Mouse (Mus musculus) heart, embryonic 12.5 days (tissue): ENCODE data around the gene Impdh2. TPM values are rescaled to one million over a fixed set of nuclear protein-coding genes. Genes with fewer than 3 reads are reported as not detected.

Experiments
- ATAC-seq: fragments of 200-750 bp; cut with Nextera tagmentation; 2 replicates; pipeline ENCODE4 v1.8.0; 2017; ENCODE audit warnings: moderate TSS enrichment, moderate library complexity; ENCODE audit not compliant: insufficient number of reproducible peaks, low FRiP score
- H3K27ac ChIP-seq: fragments of 300-500 bp; sonication (generic); 2 replicates; pipeline ENCODE4 v1.5.1; 2016; ENCODE audit warnings: mild to moderate bottlenecking, moderate library complexity; ENCODE audit not compliant: poor library complexity, severe bottlenecking
- H3K27me3 ChIP-seq: fragments of 300-500 bp; sonication (generic); replicated peaks from 2 replicates; pipeline ENCODE4 v1.6.1; 2016; ENCODE audit warnings: mild to moderate bottlenecking, moderate library complexity
- H3K36me3 ChIP-seq: fragments of 300-500 bp; sonication (generic); 2 replicates; pipeline ENCODE4 v1.6.1; 2016; ENCODE audit warnings: mild to moderate bottlenecking, moderate library complexity
- H3K4me1 ChIP-seq: fragments of 300-500 bp; sonication (generic); replicated peaks from 2 replicates; pipeline ENCODE4 v1.6.1; 2016; ENCODE audit warnings: mild to moderate bottlenecking
- H3K4me2 ChIP-seq: fragments of 300-500 bp; sonication (generic); 2 replicates; pipeline ENCODE4 v1.6.1; 2016; ENCODE audit warnings: mild to moderate bottlenecking, moderate library complexity
- H3K4me3 ChIP-seq: fragments of 300-500 bp; sonication (generic); 2 replicates; pipeline ENCODE4 v1.5.1; 2016; ENCODE audit warnings: mild to moderate bottlenecking
- H3K9ac ChIP-seq: fragments of 300-500 bp; sonication (generic); 2 replicates; pipeline ENCODE4 v1.6.1; 2016; ENCODE audit warnings: mild to moderate bottlenecking, moderate library complexity
- H3K9me3 ChIP-seq: fragments of 300-500 bp; sonication (generic); replicated peaks from 2 replicates; pipeline ENCODE4 v1.6.1; 2016; ENCODE audit warnings: mild to moderate bottlenecking, moderate library complexity
- WGBS: fragments of 180-500 bp; shearing (Covaris S2); methylation state at CpG from one replicate; pipeline ENCODE4 v1.1.7; 2016; 5-methylcytosine and 5-hydroxymethylcytosine counted together
- microRNA counts: library from miRNA; unstranded; fragments of <30 nt; microRNA quantifications from one replicate; lab custom pipeline; 2017
- microRNA-seq: library from miRNA; unstranded; fragments of <30 nt; microRNA quantifications from one replicate; pipeline ENCODE4, GENCODE M21; 2017
- polyA plus RNA-seq: library from polyadenylated mRNA; unstranded; fragments of >200 nt; fragmentation: Nextera tagmentation; extraction: Ambion mirVana; gene quantifications from 2 replicates; pipeline ENCODE4 v1.2.1, GENCODE M21; 2016

Gene Impdh2
- polyA plus RNA-seq, 1 experiment from 2014 or later, result 105 TPM

DNA sequence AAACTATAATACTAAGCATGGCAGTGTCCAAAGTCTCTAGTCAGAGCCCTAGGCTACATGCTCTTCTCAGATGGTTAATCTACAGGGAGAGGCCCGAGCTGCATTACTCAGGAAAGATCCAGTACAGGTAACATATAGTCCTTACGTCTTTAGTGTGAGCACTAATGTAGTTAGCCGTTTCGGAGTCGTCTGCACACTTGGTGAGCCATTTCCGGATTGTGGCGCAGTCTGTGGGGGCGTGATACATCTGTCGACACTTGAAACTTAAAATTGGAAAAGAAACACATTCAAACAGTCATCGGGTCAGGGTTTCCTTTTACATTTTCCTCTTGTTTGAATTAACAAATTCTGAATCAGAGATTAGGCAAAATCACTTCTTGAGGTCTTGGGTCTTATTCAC, 51.4 kb downstream of the Impdh2 start:
- Histone ChIP-seq H3K4me2 (no peak overlapping the region), H3K27ac (no peak overlapping the region), H3K9me3 (no peaks in the 10 kb centered on the region), H3K9ac (no peak overlapping the region), H3K4me3 (no peak overlapping the region), H3K36me3 (peaks cover 86% of the 10 kb centered on the region), H3K27me3 (no peaks in the 10 kb centered on the region), H3K4me1 (peaks cover 8% of the 10 kb centered on the region)
- 88% methylated on average over 10 of the region's 10 CpGs for WGBS
- ATAC-seq, result no peak

MicroRNAs encoded within 50 kb of the gene (microRNA counts, 519-probe panel; counts per million panel counts)
- 5,124 counts per million, percentile 57 among the panel's probes with 10 or more counts for microRNA mmu-miR-191 (lab: Ali Mortazavi, UCI)
- microRNA mmu-miR-425 (lab: Ali Mortazavi, UCI), result 4,984 counts per million, percentile 55 among the panel's probes with 10 or more counts

Small RNA genes lying within 50 kb of the gene (microRNA-seq; reads per million reads assigned to microRNA genes)
- not detected for gene Gm24083
- gene Mir191, result not detected
- gene Mir425, result 2,743 reads per million, percentile 86 among the genes with 10 or more reads in this experiment

Other genes starting within 250 kb of the Impdh2 start
- 1,088 and 1,118 TPM in 2 replicates for gene Gpx1, start 221.4 kb upstream of the Impdh2 start, polyA plus RNA-seq
- gene Usp4, start 212.4 kb upstream of the Impdh2 start, polyA plus RNA-seq, result 93.2 and 98.3 TPM in 2 replicates
- 0.40 and 0.55 TPM in 2 replicates for gene 1700102P08Rik, start 167.5 kb upstream of the Impdh2 start, polyA plus RNA-seq
- gene Ccdc36, start 131.8 kb upstream of the Impdh2 start, polyA plus RNA-seq, result 1.0 and 1.5 TPM in 2 replicates
- gene BC048562, start 123.8 kb upstream of the Impdh2 start, polyA plus RNA-seq, result not detected in 2 replicates
- gene Ccdc71, start 99.8 kb upstream of the Impdh2 start, polyA plus RNA-seq, result 39.1 and 39.2 TPM in 2 replicates
- gene Klhdc8b, start 98.7 kb upstream of the Impdh2 start, polyA plus RNA-seq, result 96.5 and 99.1 TPM in 2 replicates
- gene Lamb2, start 80.5 kb upstream of the Impdh2 start, polyA plus RNA-seq, result 67.2 and 68.6 TPM in 2 replicates
- 78.0 and 84.2 TPM in 2 replicates for gene Usp19, start 69.7 kb upstream of the Impdh2 start, polyA plus RNA-seq
- 70.1 and 73.1 TPM in 2 replicates for gene Qars, start 52.6 kb upstream of the Impdh2 start, polyA plus RNA-seq
- gene Qrich1, start 43.5 kb upstream of the Impdh2 start, polyA plus RNA-seq, result 108 and 115 TPM in 2 replicates
- 49.9 and 55.5 TPM in 2 replicates for gene Ndufaf3, start 7.1 kb downstream of the Impdh2 start, polyA plus RNA-seq
- gene Dalrd3, start 9.6 kb downstream of the Impdh2 start, polyA plus RNA-seq, result 89.4 and 91.4 TPM in 2 replicates
- 79.4 and 80.8 TPM in 2 replicates for gene Wdr6, start 18.5 kb downstream of the Impdh2 start, polyA plus RNA-seq
- gene P4htm, start 37.4 kb downstream of the Impdh2 start, polyA plus RNA-seq, result 18.9 and 21.2 TPM in 2 replicates
- 49.1 and 49.7 TPM in 2 replicates for gene Arih2, start 89.1 kb downstream of the Impdh2 start, polyA plus RNA-seq
- 57.1 and 59.3 TPM in 2 replicates for gene Slc25a20, start 101.8 kb downstream of the Impdh2 start, polyA plus RNA-seq
- 41.8 and 44.0 TPM in 2 replicates for gene Prkar2a, start 129.0 kb downstream of the Impdh2 start, polyA plus RNA-seq
- 45.1 and 47.7 TPM in 2 replicates for gene Ip6k2, start 223.5 kb downstream of the Impdh2 start, polyA plus RNA-seq
- 8.9 and 9.2 TPM in 2 replicates for gene Nckipsd, start 248.1 kb downstream of the Impdh2 start, polyA plus RNA-seq